Mouse (Mus musculus): ENCODE measurements around the gene Gm10668. TPM values are rescaled to one million over a fixed set of nuclear protein-coding genes. Genes with fewer than 3 reads are reported as not detected.
"Not testable (repeated sequence)": the region's sequence is repeated elsewhere in the genome, so short reads cannot be mapped to it uniquely, and the experiment has no call there.

Gm10668 gene
- polyA plus RNA-seq (2015; fragmentation: Nextera tagmentation; extraction: Ambion mirVana): not detected in 2 replicates

GRCm38 (mm10) chr7:20730524-20730923 is at the start of gene Gm10668:
Gene Gm10668, minus strand, starts transcription at chr7:20730624.
- H3K4me2 ChIP-seq (ENCODE audit: low read length); H3K4me1 ChIP-seq (replicated peaks; ENCODE audit: insufficient read depth, low read length); DNase-seq (ENCODE audit: low spot score); H3K36me3 ChIP-seq (ENCODE audit: insufficient read depth, low read length); H3K9ac ChIP-seq (ENCODE audit: low read depth, low read length); H3K27me3 ChIP-seq (ENCODE audit: insufficient read depth, low read length); ATAC-seq (replicated peaks; ENCODE audit: low FRiP score, low read depth); H3K9me3 ChIP-seq (replicated peaks; ENCODE audit: low read length); H3K27ac ChIP-seq; H3K4me3 ChIP-seq (replicated peaks; ENCODE audit: low read depth, low read length): not testable (repeated sequence)
- no CpG with 5 or more reads among the region's 1 CpGs for WGBS

DNA sequence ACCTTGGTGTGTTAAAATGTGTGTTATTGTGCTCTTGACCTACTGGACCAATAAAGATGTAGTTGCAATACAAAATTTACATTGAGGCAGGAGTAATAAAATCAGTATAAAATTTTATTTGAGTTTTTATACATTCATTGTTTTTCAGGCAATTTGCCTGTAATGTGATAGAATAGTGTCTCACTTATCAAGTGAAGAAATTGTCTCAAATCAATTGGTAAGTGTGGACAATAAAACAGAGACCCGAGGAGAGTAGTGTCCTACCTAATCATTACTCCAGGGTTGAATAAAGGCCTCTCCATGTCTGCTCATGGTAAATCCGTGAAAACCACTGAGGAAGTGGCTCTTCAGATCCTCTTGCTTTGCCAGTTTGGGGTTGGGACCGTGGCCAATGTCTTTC is 40.5 kb upstream of the Gm10668 start, which contains the start of gene Vmn1r112:
TSS of gene Vmn1r112 (plus strand) at position 301 of the 400 bp plus-strand sequence.
- H3K27me3 ChIP-seq (ENCODE audit: insufficient read depth, low read length); DNase-seq (ENCODE audit: low spot score); H3K4me1 ChIP-seq (replicated peaks; ENCODE audit: insufficient read depth, low read length); H3K4me2 ChIP-seq (ENCODE audit: low read length); H3K9me3 ChIP-seq (replicated peaks; ENCODE audit: low read length); H3K27ac ChIP-seq; H3K9ac ChIP-seq (ENCODE audit: low read depth, low read length); H3K4me3 ChIP-seq (replicated peaks; ENCODE audit: low read depth, low read length); ATAC-seq (replicated peaks; ENCODE audit: low FRiP score, low read depth); H3K36me3 ChIP-seq (ENCODE audit: insufficient read depth, low read length): not testable (repeated sequence)
- WGBS: no CpG with 5 or more reads among the region's 3 CpGs

DNA sequence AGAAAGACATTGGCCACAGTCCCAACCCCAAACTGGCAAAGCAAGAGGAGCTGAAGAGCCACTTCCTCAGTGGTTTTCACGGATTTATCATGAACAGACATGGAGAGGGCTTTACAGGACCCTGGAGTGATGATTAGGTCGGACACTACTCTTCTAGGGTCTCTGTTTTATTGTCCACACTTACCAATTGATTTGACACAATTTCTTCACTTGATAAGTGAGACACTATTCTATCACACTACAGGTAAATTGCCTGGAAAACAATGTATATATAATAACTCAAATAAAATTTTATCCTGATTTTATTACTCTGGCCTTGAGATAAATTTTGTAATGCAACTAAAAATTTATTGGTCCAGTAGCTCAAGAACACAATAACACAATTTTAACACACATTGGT is 27.3 kb downstream of the Gm10668 start, which contains the start of gene Vmn1r111:
TSS of gene Vmn1r111 (minus strand) at position 101 of the 400 bp plus-strand sequence.
- H3K27me3 ChIP-seq (ENCODE audit: insufficient read depth, low read length); H3K9ac ChIP-seq (ENCODE audit: low read depth, low read length); H3K4me2 ChIP-seq (ENCODE audit: low read length); H3K4me1 ChIP-seq (replicated peaks; ENCODE audit: insufficient read depth, low read length); DNase-seq (ENCODE audit: low spot score); H3K27ac ChIP-seq; H3K4me3 ChIP-seq (replicated peaks; ENCODE audit: low read depth, low read length); H3K36me3 ChIP-seq (ENCODE audit: insufficient read depth, low read length); ATAC-seq (replicated peaks; ENCODE audit: low FRiP score, low read depth); H3K9me3 ChIP-seq (replicated peaks; ENCODE audit: low read length): not testable (repeated sequence)
- no CpG with 5 or more reads among the region's 2 CpGs for WGBS

Other genes with a start within 250 kb of the Gm10668 start
- gene Vmn1r103, start 220.1 kb downstream of the Gm10668 start, polyA plus RNA-seq (2015; fragmentation: Nextera tagmentation; extraction: Ambion mirVana): not detected in 2 replicates
- not detected in 2 replicates for gene Vmn1r104, start 196.8 kb downstream of the Gm10668 start, polyA plus RNA-seq (2015; fragmentation: Nextera tagmentation; extraction: Ambion mirVana)
- not detected in 2 replicates for gene Gm5726, start 184.9 kb downstream of the Gm10668 start, polyA plus RNA-seq (2015; fragmentation: Nextera tagmentation; extraction: Ambion mirVana)
- not detected in 2 replicates for gene Gm4141, start 154.4 kb downstream of the Gm10668 start, polyA plus RNA-seq (2015; fragmentation: Nextera tagmentation; extraction: Ambion mirVana)
- not detected in 2 replicates for gene Gm4513, start 131.6 kb downstream of the Gm10668 start, polyA plus RNA-seq (2015; fragmentation: Nextera tagmentation; extraction: Ambion mirVana)
- not detected in 2 replicates for gene Vmn1r107, start 61.7 kb downstream of the Gm10668 start, polyA plus RNA-seq (2015; fragmentation: Nextera tagmentation; extraction: Ambion mirVana)
- gene Vmn1r111, start 27.4 kb downstream of the Gm10668 start, polyA plus RNA-seq (2015; fragmentation: Nextera tagmentation; extraction: Ambion mirVana): not detected in 2 replicates
- gene Vmn1r112, start 40.6 kb upstream of the Gm10668 start, polyA plus RNA-seq (2015; fragmentation: Nextera tagmentation; extraction: Ambion mirVana): not detected in 2 replicates
- not detected in 2 replicates for gene Vmn1r113, start 56.7 kb upstream of the Gm10668 start, polyA plus RNA-seq (2015; fragmentation: Nextera tagmentation; extraction: Ambion mirVana)
- not detected in 2 replicates for gene Vmn1r114, start 81.6 kb upstream of the Gm10668 start, polyA plus RNA-seq (2015; fragmentation: Nextera tagmentation; extraction: Ambion mirVana)
- gene Vmn1r115, start 114.4 kb upstream of the Gm10668 start, polyA plus RNA-seq (2015; fragmentation: Nextera tagmentation; extraction: Ambion mirVana): not detected in 2 replicates
- not detected in 2 replicates for gene Vmn1r116, start 141.6 kb upstream of the Gm10668 start, polyA plus RNA-seq (2015; fragmentation: Nextera tagmentation; extraction: Ambion mirVana)
- not detected in 2 replicates for gene Vmn1r117, start 153.5 kb upstream of the Gm10668 start, polyA plus RNA-seq (2015; fragmentation: Nextera tagmentation; extraction: Ambion mirVana)
- gene Vmn1r118, start 181.7 kb upstream of the Gm10668 start, polyA plus RNA-seq (2015; fragmentation: Nextera tagmentation; extraction: Ambion mirVana): not detected in 2 replicates